Mouse (Mus musculus) urinary bladder, adult 2 months (tissue): ENCODE results near the gene Cacna1d. TPM values are rescaled to one million over a fixed set of nuclear protein-coding genes. Genes with fewer than 3 reads are reported as not detected.

Experiments
- DNase-seq: peaks from one replicate; pipeline ENCODE4 v3.0.0; 2022; ENCODE audit warnings: low spot score
- polyA plus RNA-seq: library from polyadenylated mRNA; depleted of rRNA; stranded (reverse); fragments of >200 nt; gene quantifications from 2 replicates; pipeline ENCODE4 v1.2.3, GENCODE M21; 2012

Cacna1d gene
- polyA plus RNA-seq, 1 experiment: 2.7 TPM

- no peak for DNase-seq
Observed at GRCm38 (mm10) chr14:30458820-30459219, 32.4 kb downstream of the Cacna1d start.

- no peak for DNase-seq
Observed at GRCm38 (mm10) chr14:30457897-30458296, 33.4 kb downstream of the Cacna1d start.

DNA sequence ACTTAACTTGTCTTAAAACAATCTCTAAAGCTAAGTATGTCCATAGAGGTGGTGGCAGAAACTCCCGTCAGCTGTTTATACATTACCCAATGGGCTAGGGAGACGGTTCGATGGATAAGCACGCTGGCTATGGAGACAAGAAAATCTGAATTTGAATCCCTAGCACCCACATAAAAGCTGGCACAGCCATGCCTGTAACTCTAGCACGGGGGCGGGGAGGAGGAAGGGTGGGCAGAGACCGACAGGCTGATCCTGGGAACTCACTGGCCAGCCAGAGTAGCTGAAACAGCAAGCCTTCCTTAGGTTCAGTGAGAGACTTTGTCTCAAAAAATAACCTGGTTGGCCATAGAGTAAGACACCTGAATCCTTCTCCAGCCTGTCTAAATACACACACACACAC, 33.8 kb downstream of the Cacna1d start:
- DNase-seq: no peak

GRCm38 (mm10) chr14:30455801-30456595, 35.3 kb downstream of the Cacna1d start:
- DNase-seq: no peak

DNA sequence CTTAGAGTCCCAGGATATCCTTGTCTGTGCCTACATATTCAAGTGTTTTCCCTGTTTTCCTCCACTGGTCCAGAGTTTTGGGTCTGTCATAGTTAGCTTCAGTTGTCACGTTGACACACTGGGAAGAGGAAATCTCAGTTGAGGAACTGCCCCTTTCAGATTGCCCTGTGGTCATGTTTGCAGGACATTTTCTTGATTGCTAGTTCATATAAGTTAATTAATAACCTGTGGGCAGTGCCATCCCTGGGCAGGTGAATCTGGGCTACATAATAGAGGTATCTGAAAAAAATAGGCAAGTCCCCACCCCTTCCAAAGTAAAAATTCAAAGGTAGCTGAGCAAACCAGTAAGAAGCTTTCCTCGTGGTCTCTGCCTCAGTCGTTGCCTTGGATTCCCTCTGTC, 51.3 kb downstream of the Cacna1d start:
- no peak for DNase-seq

DNA sequence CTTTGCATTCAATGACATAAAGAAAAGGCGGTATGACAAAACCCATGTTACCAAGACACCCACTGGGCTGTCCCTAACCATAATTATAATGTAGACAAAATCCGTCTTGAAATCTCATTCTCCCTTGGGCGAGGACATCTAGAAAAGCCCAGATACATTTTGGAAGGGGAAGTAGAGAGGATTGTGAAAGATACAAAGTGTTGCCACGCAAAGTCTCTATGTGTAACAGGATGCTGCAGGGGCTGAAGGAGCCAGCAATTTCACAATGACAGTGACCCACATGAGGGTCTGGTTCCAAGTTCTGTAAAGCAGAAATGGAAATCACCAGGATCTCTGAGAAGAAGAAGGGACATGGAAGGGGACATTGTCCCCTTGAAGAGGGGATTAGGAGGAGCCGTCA, 55.9 kb downstream of the Cacna1d start:
- DNase-seq: no peak

GRCm38 (mm10) chr14:30430446-30430845, 60.8 kb downstream of the Cacna1d start:
- no peak for DNase-seq

GRCm38 (mm10) chr14:30430026-30430425, 61.2 kb downstream of the Cacna1d start:
- no peak for DNase-seq

DNA sequence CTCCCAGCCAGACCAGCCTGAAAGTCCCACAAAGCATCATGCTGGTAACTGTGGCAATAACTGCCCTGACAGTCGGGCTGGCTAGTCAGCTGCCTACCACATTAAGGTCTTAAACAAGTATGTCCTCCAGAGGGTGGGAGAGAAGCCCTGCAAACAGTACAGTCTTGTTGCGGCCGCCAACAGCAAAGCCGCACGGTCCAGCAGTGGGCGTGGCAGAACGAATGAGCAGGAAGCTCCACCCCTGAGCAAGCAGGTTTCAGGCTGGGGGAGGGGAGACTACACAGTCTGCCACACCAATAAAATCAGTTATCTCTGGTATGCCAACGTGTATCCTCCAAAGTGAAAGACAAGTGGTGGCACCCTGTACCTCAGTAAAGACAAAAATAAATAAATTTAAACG, 61.6 kb downstream of the Cacna1d start:
- no peak for DNase-seq

DNA sequence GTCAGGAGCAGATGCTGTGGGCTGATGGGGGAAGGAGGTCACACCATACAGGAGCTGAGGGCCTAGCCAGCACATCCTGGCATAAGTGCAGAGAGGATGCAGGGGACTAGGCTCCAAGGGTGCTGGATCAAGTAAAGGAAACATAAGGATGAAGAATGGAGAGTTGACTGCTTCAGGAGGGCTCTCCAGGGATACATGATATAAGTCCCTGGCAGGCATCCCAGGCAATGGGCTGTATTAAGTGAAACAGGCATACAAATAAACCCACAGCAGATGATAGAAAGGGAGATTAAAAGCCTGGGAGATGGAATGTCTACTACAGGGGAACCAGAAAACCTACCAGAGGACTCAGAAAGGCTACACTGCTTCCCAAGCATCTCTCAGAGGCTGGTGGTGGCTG, 62.5 kb downstream of the Cacna1d start:
- DNase-seq: no peak

DNA sequence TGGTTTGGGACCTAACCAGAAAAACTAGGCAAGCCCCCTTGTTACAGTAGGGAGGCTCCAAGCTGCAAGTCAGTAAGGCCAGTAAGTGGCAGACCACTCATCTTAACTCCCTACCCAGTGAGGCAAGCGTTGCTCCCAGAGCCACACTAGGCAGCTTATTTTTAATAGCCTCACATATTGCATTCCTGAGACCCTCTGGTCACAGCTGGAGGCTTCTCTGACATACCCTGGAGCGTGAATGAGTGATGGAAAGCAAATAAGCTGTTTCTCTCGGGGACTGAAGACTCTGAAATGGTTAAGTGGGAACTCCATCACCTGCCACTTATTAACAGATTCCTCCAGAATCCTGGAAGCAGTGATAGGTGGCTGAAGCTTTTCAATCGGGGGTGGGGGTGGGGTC, 65.4 kb downstream of the Cacna1d start:
- no peak for DNase-seq

DNA sequence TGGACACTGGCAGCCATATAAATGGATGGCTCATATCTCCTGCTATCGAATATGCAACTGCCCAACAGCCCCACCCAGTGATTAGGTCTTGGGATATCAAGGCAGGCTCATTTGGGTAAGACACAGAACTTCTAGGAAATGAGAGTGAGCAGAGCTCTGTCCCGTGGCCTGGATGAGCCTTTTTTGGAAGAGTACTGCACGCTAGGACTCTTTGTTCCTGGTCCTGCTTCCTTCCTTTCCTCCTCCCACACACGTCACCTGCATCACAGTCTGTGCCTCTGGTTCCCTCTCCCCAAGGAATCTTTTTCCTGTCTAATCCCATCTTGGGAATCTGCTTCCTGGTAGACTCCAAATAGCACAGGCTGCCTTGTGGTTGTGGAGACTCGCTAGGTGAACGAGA, 66.1 kb downstream of the Cacna1d start:
- DNase-seq: no peak

GRCm38 (mm10) chr14:30424638-30425037, 66.6 kb downstream of the Cacna1d start:
- no peak for DNase-seq

- DNase-seq: no peak
Observed at GRCm38 (mm10) chr14:30422376-30423140, 68.7 kb downstream of the Cacna1d start.

DNA sequence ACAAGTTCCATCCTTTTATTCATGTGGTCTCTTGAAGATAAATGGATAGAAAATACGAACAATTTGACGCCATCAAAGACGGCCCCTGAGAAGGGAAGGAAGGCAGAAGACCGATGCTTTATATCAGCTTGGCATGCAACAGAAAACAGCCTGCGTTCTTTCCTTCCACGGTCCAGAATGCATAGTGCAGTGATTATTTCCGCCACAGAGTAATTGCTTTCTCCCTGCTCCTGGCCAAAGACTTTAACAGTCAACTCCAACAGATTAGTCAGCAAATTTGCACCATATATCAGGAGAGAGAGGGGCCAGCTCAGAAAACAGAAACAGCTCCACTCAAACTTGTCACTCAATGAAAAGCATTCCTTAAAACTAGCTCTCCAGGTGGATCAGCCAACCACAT, 71.8 kb downstream of the Cacna1d start:
- no peak for DNase-seq

DNA sequence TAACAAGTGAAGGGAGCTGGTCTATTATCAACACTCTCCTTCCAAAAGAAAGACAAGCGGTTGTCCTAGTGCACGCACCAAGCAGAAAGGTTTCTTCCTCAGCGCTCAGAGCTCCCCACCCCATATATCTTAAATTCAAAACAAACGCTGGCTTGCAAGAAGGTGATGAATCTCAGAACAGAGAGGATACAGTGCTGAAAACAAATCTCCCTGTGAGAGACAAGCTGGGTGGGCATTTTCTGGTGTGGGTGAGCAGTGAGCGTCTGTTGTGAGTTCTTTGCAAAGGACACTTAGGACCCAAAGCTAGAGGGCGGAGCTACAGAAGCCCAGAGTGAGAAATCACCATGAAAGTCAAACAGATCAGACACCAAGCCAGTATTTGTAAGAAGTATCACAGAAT, 72.2 kb downstream of the Cacna1d start:
- DNase-seq: no peak

DNA sequence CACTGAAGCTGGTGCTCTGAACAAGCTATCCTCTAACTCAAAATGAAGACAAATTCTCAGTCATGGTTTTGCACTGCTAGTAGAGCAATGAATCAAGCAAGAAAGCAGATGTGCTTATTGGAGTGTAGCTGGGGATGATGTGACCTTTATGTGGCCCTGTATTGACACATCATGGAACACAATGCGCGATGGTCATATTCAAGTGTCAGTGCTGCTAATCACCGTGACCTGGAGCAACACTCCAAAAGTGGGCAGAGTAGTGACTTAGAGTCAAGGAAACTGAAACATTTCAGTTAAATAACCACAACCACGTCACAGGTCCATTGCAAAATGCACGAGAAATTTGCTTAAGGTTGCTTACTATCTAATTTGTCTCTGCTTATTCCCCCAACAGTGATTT, 75.4 kb downstream of the Cacna1d start:
- no peak for DNase-seq

GRCm38 (mm10) chr14:30414131-30414530, 77.1 kb downstream of the Cacna1d start:
- DNase-seq: no peak

DNA sequence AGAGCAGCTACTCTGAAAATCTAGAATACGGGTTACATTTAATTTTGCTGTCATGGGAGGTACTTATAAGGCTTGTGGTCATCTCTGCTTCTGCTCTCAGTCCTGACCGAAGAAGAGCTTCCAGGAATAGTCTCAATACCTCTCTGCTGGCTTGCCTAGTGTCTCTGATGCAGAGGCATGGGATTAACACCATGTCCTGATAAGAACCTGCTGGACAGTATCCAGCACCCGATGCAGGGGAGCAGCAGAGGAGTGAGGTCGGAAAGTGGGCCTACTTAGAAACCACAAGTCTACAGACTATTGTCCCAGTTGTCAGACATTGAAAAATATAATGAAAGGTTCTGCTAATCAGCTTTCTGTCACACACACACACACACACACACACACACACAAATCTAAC, 81.9 kb downstream of the Cacna1d start:
- no peak for DNase-seq

GRCm38 (mm10) chr14:30405456-30406225, 85.6 kb downstream of the Cacna1d start:
- no peak for DNase-seq

- DNase-seq: no peak
Observed at GRCm38 (mm10) chr14:30378306-30378705, 112.9 kb downstream of the Cacna1d start.

GRCm38 (mm10) chr14:30372878-30373277, 118.4 kb downstream of the Cacna1d start:
- no peak for DNase-seq

DNA sequence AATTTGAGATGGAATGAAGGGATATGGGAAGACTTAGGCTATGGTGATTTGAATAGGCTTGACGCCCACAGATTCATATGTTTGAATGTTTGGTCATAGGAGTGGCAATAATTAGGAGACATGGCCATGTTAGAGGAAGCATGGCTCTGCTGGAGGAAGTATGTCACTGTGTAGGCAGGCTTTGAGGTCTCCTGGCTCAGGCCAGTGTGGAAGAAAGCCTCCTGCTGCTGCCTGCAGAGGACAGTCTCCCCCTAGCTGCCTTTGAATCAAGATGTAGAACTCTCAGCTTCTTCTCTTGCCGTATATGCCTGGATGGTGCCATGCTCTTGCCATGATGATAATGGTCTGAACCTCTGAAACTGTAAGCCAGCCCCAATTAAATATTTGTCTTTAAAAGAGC, 120.2 kb downstream of the Cacna1d start:
- no peak for DNase-seq
